Mouse (Mus musculus): ENCODE measurements around the gene Mis18a. TPM values are rescaled to one million over a fixed set of nuclear protein-coding genes. Genes with fewer than 3 reads are reported as not detected.

Gene Mis18a
- polyA plus RNA-seq, 1 experiment from 2014 or later, result 26.6 TPM

DNA sequence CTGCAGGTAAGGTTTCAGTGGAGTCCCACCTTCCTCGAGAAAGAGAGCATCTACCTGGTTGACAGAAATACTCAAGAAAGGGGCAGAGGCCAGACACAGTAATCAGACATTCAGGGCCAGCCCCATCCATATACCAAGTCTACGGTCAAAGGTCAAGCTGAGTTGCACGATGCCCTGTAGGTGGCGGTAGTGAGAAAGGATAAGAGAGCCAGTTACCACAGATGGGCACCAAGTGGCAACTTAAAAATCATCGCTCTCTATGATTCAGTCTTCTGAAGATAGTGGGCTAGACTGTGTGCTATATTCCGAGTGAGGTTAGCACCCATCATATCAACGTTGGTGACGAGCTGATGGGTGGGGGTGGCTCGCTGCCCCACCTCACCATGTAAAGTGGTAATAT is 32.5 kb downstream of the Mis18a start:
- Histone ChIP-seq H3K4me3 (ENCODE audit: low read depth, low read length) (no peak overlapping the region), H3K36me3 (ENCODE audit: control insufficient read depth, insufficient read depth, low read length) (no peaks in the 10 kb centered on the region), H3K9ac (ENCODE audit: low read depth, low read length) (no peak overlapping the region), H3K4me1 (ENCODE audit: control insufficient read depth, insufficient read depth, low read length) (0 out of 2 replicates have a peak, but pooled peaks cover 3% of the 10 kb centered on the region), H3K9me3 (replicated peaks; ENCODE audit: control insufficient read depth, low read length, poor library complexity, severe bottlenecking) (no peaks in the 10 kb centered on the region), H3K4me2 (ENCODE audit: low read length) (no peak overlapping the region), H3K27me3 (ENCODE audit: control insufficient read depth, insufficient read depth, low read depth, low read length) (no peaks in the 10 kb centered on the region), H3K27ac (ENCODE audit: low read length) (no peak overlapping the region)
- no peak for ATAC-seq
- WGBS, result 69% methylated on average over 9 of the region's 9 CpGs

- H3K27ac ChIP-seq (ENCODE audit: low read length), result no peak overlapping the region
- no peak for ATAC-seq
- H3K4me2 ChIP-seq (ENCODE audit: low read length), result no peak overlapping the region
- H3K9me3 ChIP-seq (replicated peaks; ENCODE audit: control insufficient read depth, low read length, poor library complexity, severe bottlenecking), result no peaks in the 10 kb centered on the region
- 0 out of 2 replicates have a peak, but pooled peaks cover 3% of the 10 kb centered on the region for H3K4me1 ChIP-seq (ENCODE audit: control insufficient read depth, insufficient read depth, low read length)
- H3K36me3 ChIP-seq (ENCODE audit: control insufficient read depth, insufficient read depth, low read length), result no peaks in the 10 kb centered on the region
- no peaks in the 10 kb centered on the region for H3K27me3 ChIP-seq (ENCODE audit: control insufficient read depth, insufficient read depth, low read depth, low read length)
- WGBS, result 93% methylated on average over 5 of the region's 5 CpGs
- H3K4me3 ChIP-seq (ENCODE audit: low read depth, low read length), result no peak overlapping the region
- no peak overlapping the region for H3K9ac ChIP-seq (ENCODE audit: low read depth, low read length)
Observed at GRCm38 (mm10) chr16:90693625-90694024, 33.6 kb downstream of the Mis18a start.

DNA sequence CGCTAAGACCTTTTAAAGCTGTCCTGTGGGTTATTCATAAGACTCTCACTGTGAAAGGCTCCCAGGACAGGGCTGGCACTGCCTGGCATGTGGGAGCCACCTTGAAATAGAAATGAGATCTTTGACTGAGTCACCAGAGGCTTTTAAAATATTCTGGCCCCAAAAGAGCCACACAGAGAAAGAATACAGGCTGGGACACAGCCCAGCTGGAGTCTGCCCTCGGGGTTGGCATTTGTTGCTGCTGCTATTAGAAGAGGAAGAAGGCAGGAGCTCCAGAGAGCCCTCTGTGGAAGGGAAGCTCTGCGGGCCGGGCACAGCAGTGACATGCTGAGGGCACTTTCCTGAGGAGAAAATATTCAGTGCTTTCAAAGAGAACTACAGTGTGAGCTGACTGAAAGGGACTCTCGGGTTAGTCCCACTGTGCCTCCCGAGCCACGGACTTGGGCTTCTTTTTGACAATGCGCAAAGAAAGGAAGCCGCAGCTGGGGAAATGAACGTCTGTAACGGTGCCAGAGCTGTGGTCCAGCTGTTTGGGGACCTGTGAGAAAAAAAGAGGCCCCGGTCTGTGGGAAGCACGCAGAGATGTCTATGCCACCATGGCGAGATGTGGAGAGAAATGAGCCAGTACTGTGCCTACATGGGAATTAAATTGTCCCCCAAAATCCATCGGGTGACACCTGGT is 34.4 kb downstream of the Mis18a start:
- 58% methylated on average over 15 of the region's 15 CpGs for WGBS
- ATAC-seq, result 0 out of 2 replicates have a peak, but pooled peaks have one; percentile 42
- no peaks in the 10 kb centered on the region for H3K36me3 ChIP-seq (ENCODE audit: control insufficient read depth, insufficient read depth, low read length)
- no peak overlapping the region for H3K9ac ChIP-seq (ENCODE audit: low read depth, low read length)
- no peak overlapping the region for H3K4me2 ChIP-seq (ENCODE audit: low read length)
- H3K27me3 ChIP-seq (ENCODE audit: control insufficient read depth, insufficient read depth, low read depth, low read length), result no peaks in the 10 kb centered on the region
- no peak overlapping the region for H3K4me3 ChIP-seq (ENCODE audit: low read depth, low read length)
- H3K9me3 ChIP-seq (replicated peaks; ENCODE audit: control insufficient read depth, low read length, poor library complexity, severe bottlenecking), result no peaks in the 10 kb centered on the region
- H3K4me1 ChIP-seq (ENCODE audit: control insufficient read depth, insufficient read depth, low read length), result 0 out of 2 replicates have a peak, but pooled peaks cover 3% of the 10 kb centered on the region
- H3K27ac ChIP-seq (ENCODE audit: low read length), result no peak overlapping the region

GRCm38 (mm10) chr16:90687687-90688263 is 39.4 kb downstream of the Mis18a start:
- no peak for ATAC-seq
- 84% methylated on average over 12 of the region's 12 CpGs for WGBS
- Histone ChIP-seq H3K9ac (ENCODE audit: low read depth, low read length) (no peak overlapping the region), H3K4me2 (ENCODE audit: low read length) (no peak overlapping the region), H3K27me3 (ENCODE audit: control insufficient read depth, insufficient read depth, low read depth, low read length) (no peaks in the 10 kb centered on the region), H3K4me1 (ENCODE audit: control insufficient read depth, insufficient read depth, low read length) (0 out of 2 replicates have a peak, but pooled peaks cover 3% of the 10 kb centered on the region), H3K9me3 (replicated peaks; ENCODE audit: control insufficient read depth, low read length, poor library complexity, severe bottlenecking) (no peaks in the 10 kb centered on the region), H3K4me3 (ENCODE audit: low read depth, low read length) (no peak overlapping the region), H3K36me3 (ENCODE audit: control insufficient read depth, insufficient read depth, low read length) (no peaks in the 10 kb centered on the region), H3K27ac (ENCODE audit: low read length) (no peak overlapping the region)

GRCm38 (mm10) chr16:90687011-90687410 is 40.2 kb downstream of the Mis18a start:
- Histone ChIP-seq H3K4me3 (ENCODE audit: low read depth, low read length) (no peak overlapping the region), H3K36me3 (ENCODE audit: control insufficient read depth, insufficient read depth, low read length) (no peaks in the 10 kb centered on the region), H3K27ac (ENCODE audit: low read length) (no peak overlapping the region), H3K4me2 (ENCODE audit: low read length) (no peak overlapping the region), H3K9ac (ENCODE audit: low read depth, low read length) (no peak overlapping the region), H3K27me3 (ENCODE audit: control insufficient read depth, insufficient read depth, low read depth, low read length) (no peaks in the 10 kb centered on the region), H3K4me1 (ENCODE audit: control insufficient read depth, insufficient read depth, low read length) (no peaks in the 10 kb centered on the region), H3K9me3 (replicated peaks; ENCODE audit: control insufficient read depth, low read length, poor library complexity, severe bottlenecking) (no peaks in the 10 kb centered on the region)
- WGBS, result 49% methylated on average over 5 of the region's 5 CpGs
- ATAC-seq, result no peak

- 64% methylated on average over 5 of the region's 5 CpGs for WGBS
- Histone ChIP-seq H3K27ac (ENCODE audit: low read length) (no peak overlapping the region), H3K4me3 (ENCODE audit: low read depth, low read length) (no peak overlapping the region), H3K9me3 (replicated peaks; ENCODE audit: control insufficient read depth, low read length, poor library complexity, severe bottlenecking) (no peaks in the 10 kb centered on the region), H3K9ac (ENCODE audit: low read depth, low read length) (no peak overlapping the region), H3K4me1 (ENCODE audit: control insufficient read depth, insufficient read depth, low read length) (no peaks in the 10 kb centered on the region), H3K36me3 (ENCODE audit: control insufficient read depth, insufficient read depth, low read length) (no peaks in the 10 kb centered on the region), H3K4me2 (ENCODE audit: low read length) (no peak overlapping the region), H3K27me3 (ENCODE audit: control insufficient read depth, insufficient read depth, low read depth, low read length) (no peaks in the 10 kb centered on the region)
- ATAC-seq, result no peak
Observed at GRCm38 (mm10) chr16:90684092-90684491, 43.1 kb downstream of the Mis18a start.

- Histone ChIP-seq H3K4me3 (ENCODE audit: low read depth, low read length) (no peak overlapping the region), H3K36me3 (ENCODE audit: control insufficient read depth, insufficient read depth, low read length) (no peaks in the 10 kb centered on the region), H3K4me1 (ENCODE audit: control insufficient read depth, insufficient read depth, low read length) (no peaks in the 10 kb centered on the region), H3K4me2 (ENCODE audit: low read length) (no peak overlapping the region), H3K9ac (ENCODE audit: low read depth, low read length) (no peak overlapping the region), H3K9me3 (replicated peaks; ENCODE audit: control insufficient read depth, low read length, poor library complexity, severe bottlenecking) (no peaks in the 10 kb centered on the region), H3K27ac (ENCODE audit: low read length) (no peak overlapping the region), H3K27me3 (ENCODE audit: control insufficient read depth, insufficient read depth, low read depth, low read length) (no peaks in the 10 kb centered on the region)
- no peak for ATAC-seq
- 86% methylated on average over 16 of the region's 16 CpGs for WGBS
Observed at GRCm38 (mm10) chr16:90679984-90680383, 47.2 kb downstream of the Mis18a start.

- no peaks in the 10 kb centered on the region for H3K9me3 ChIP-seq (replicated peaks; ENCODE audit: control insufficient read depth, low read length, poor library complexity, severe bottlenecking)
- 92% methylated on average over 3 of the region's 3 CpGs for WGBS
- ATAC-seq, result no peak
- H3K4me3 ChIP-seq (ENCODE audit: low read depth, low read length), result no peak overlapping the region
- no peaks in the 10 kb centered on the region for H3K27me3 ChIP-seq (ENCODE audit: control insufficient read depth, insufficient read depth, low read depth, low read length)
- H3K27ac ChIP-seq (ENCODE audit: low read length), result no peak overlapping the region
- no peak overlapping the region for H3K9ac ChIP-seq (ENCODE audit: low read depth, low read length)
- H3K4me1 ChIP-seq (ENCODE audit: control insufficient read depth, insufficient read depth, low read length), result no peaks in the 10 kb centered on the region
- no peaks in the 10 kb centered on the region for H3K36me3 ChIP-seq (ENCODE audit: control insufficient read depth, insufficient read depth, low read length)
- no peak overlapping the region for H3K4me2 ChIP-seq (ENCODE audit: low read length)
Observed at GRCm38 (mm10) chr16:90678820-90679219, 48.4 kb downstream of the Mis18a start.

DNA sequence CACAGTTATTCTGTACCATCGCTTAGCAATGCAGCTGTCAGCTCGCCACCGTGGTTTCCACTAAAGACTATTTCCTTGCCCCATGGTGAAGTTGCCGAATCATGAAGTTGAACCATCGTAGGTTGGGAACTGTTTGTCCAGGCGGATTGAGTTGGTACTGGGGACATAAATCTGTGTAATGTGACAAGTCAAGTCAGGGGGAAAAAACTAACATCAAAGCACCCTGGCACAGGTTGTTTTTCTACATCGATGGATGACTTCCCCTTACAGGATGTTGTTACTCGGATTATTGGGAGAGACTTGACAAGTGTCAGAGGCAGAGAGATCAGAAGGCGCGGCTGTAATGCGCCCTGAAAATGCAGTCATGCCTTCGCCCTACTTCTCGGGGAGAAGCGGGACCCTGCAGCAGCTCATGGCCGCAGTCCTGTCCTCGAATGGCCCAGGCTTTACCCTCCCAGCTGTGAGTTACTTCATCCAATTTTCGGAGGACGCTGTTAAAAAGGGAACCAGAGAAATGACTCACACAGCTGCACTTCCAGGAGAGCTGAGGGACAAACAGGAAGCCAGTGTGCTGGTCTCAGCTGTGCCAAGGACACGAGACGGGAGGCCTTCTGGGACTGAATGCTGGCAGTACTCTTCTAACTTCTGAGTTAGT is 50.2 kb downstream of the Mis18a start:
- 90% methylated on average over 20 of the region's 20 CpGs for WGBS
- Histone ChIP-seq H3K9ac (ENCODE audit: low read depth, low read length) (no peak overlapping the region), H3K36me3 (ENCODE audit: control insufficient read depth, insufficient read depth, low read length) (no peaks in the 10 kb centered on the region), H3K9me3 (replicated peaks; ENCODE audit: control insufficient read depth, low read length, poor library complexity, severe bottlenecking) (no peaks in the 10 kb centered on the region), H3K4me1 (ENCODE audit: control insufficient read depth, insufficient read depth, low read length) (no peaks in the 10 kb centered on the region), H3K4me2 (ENCODE audit: low read length) (no peak overlapping the region), H3K4me3 (ENCODE audit: low read depth, low read length) (no peak overlapping the region), H3K27me3 (ENCODE audit: control insufficient read depth, insufficient read depth, low read depth, low read length) (no peaks in the 10 kb centered on the region), H3K27ac (ENCODE audit: low read length) (no peak overlapping the region)
- no peak for ATAC-seq
